8 mouse cellular contexts compared by ENCODE assay signal in genomic region chr4:134286226-134287167, GRCm38 (mm10). TPM values are rescaled to one million over a fixed set of nuclear protein-coding genes. Genes with fewer than 3 reads are reported as not detected.
DNase-seq lines count a peak whose midpoint lies in the region; ATAC-seq and TF ChIP-seq lines count a peak whose summit lies in the region.

No protein-coding gene starts in this region.

- peak overlapping the region; percentile 99 for H3K4me3 ChIP-seq in gastrocnemius, adult 2 months
- peak overlapping the region; percentile 73 for H3K4me3 ChIP-seq in forebrain, embryonic 16.5 days (replicated peaks; ENCODE audit: low read length)
- H3K4me3 ChIP-seq in small intestine, adult 2 months (ENCODE audit: low read depth, low read length): peak overlapping the region; percentile 91

- H3K4me1 ChIP-seq in forebrain, embryonic 16.5 days (replicated peaks; ENCODE audit: control insufficient read depth, insufficient read depth, low read length): peaks cover 18% of the 10 kb centered on the region
- peaks cover 6% of the 10 kb centered on the region; the same call in 1 of the 2 replicates for H3K4me1 ChIP-seq in small intestine, adult 2 months (ENCODE audit: control insufficient read depth, insufficient read depth, insufficient read length, low read length)

- intact Hi-C loops in gastrocnemius, adult 2 months (cut with DNase I): no loop called here

- peak; percentile 48; the same call in 1 of the 2 replicates for TF ChIP-seq POLR2A in small intestine, adult 2 months (IDR thresholded peaks at IDR 0.05; ENCODE audit: low read depth, low read length)

- H3K36me3 ChIP-seq in forebrain, embryonic 16.5 days (ENCODE audit: control insufficient read depth, insufficient read depth): peaks cover 8% of the 10 kb centered on the region
- peaks cover 17% of the 10 kb centered on the region for H3K36me3 ChIP-seq in small intestine, adult 2 months (ENCODE audit: control insufficient read depth, insufficient read depth, low read length)

- peak overlapping the region; percentile 90 for H3K9ac ChIP-seq in forebrain, embryonic 16.5 days (replicated peaks; ENCODE audit: low read depth, low read length)

- peak overlapping the region; percentile 78 for H3K4me2 ChIP-seq in forebrain, embryonic 16.5 days (ENCODE audit: low read length)

- 3% methylated on average over 59 of the region's 59 CpGs for WGBS in forebrain, embryonic 16.5 days
- under 1% methylated on average over 59 of the region's 59 CpGs for WGBS in small intestine, adult 2 months

- peak; percentile 29 for ATAC-seq in forebrain, embryonic 16.5 days

- DNase-seq in gastrocnemius, adult 2 months: no peak
- no peak for DNase-seq in gastrocnemius, adult 8-10 months (ENCODE audit: low spot score in 2 of 2)
- peak; percentile 16 to 25 for DNase-seq in spleen, postnatal 14 days (ENCODE audit: low spot score in 2 of 2)
- no peak for DNase-seq in spleen, adult 18-20 months
- peak; percentile 54 for DNase-seq in liver
- DNase-seq in urinary bladder, postnatal 25 days (ENCODE audit: low spot score): no peak

- no peaks in the 10 kb centered on the region for H3K9me3 ChIP-seq in forebrain, embryonic 16.5 days (ENCODE audit: control insufficient read depth, low read length)

- no peaks in the 10 kb centered on the region for H3K27me3 ChIP-seq in forebrain, embryonic 16.5 days (replicated peaks; ENCODE audit: control insufficient read depth, insufficient read depth, low read length)
- no peaks in the 10 kb centered on the region for H3K27me3 ChIP-seq in small intestine, adult 2 months (ENCODE audit: control insufficient read depth, insufficient read depth, low read length)

- H3K27ac ChIP-seq in gastrocnemius, adult 2 months: peak overlapping the region; percentile 94
- peak overlapping the region; percentile 73 for H3K27ac ChIP-seq in forebrain, embryonic 16.5 days (ENCODE audit: low read length)
- peak overlapping the region; percentile 86 for H3K27ac ChIP-seq in small intestine, adult 2 months (ENCODE audit: insufficient read depth, low read depth, low read length)

- TF ChIP-seq CTCF in gastrocnemius, adult 2 months (IDR thresholded peaks at IDR 0.05): no peak
- no peak for TF ChIP-seq CTCF in small intestine, adult 2 months (IDR thresholded peaks at IDR 0.05; ENCODE audit: extremely low read depth, insufficient read length, insufficient replicate concordance, low read depth, low read length)

RNA-seq across cellular contexts. Expression of gene Pdik1l, which starts 1.2 kb away (rescaled TPM):
- total RNA-seq in gastrocnemius, adult 2 months (2021): 1 to 10 TPM; 3.2 TPM
- total RNA-seq in gastrocnemius, adult 8-10 months (2022): 1 to 10 TPM; 2.5 to 4.1 (median 3.4) TPM
- polyA plus RNA-seq in forebrain, embryonic 16.5 days (2015; fragmentation: Nextera tagmentation; extraction: Ambion mirVana): 46.7 and 47.1 TPM in 2 replicates
- 1.4 and 1.6 TPM in 2 replicates for polyA plus RNA-seq in small intestine, adult 2 months (2012; rRNA removed)

RNA-seq across cellular contexts. Expression of gene Trim63, which starts 28.4 kb away (rescaled TPM):
- 100 to 1,000 TPM; 250 to 325 TPM for total RNA-seq in gastrocnemius, adult 2 months (2021)
- 100 to 1,000 TPM; 202 to 681 (median 229) TPM for total RNA-seq in gastrocnemius, adult 8-10 months (2022)
- polyA plus RNA-seq in forebrain, embryonic 16.5 days (2015; fragmentation: Nextera tagmentation; extraction: Ambion mirVana): 0.15 and 0.26 TPM in 2 replicates
- polyA plus RNA-seq in small intestine, adult 2 months (2012; rRNA removed): 0.46 TPM in 1 of 2 replicates, not detected in the other

RNA-seq across cellular contexts. Expression of gene Grrp1, which starts 32.6 kb away (rescaled TPM):
- 1 to 10 TPM; 1.7 to 3.1 TPM for total RNA-seq in gastrocnemius, adult 2 months (2021)
- 1 to 10 TPM; 1.7 to 2.5 (median 1.8) TPM for total RNA-seq in gastrocnemius, adult 8-10 months (2022)
- 12.2 and 12.5 TPM in 2 replicates for polyA plus RNA-seq in forebrain, embryonic 16.5 days (2015; fragmentation: Nextera tagmentation; extraction: Ambion mirVana)
- 8.6 and 16.7 TPM in 2 replicates for polyA plus RNA-seq in small intestine, adult 2 months (2012; rRNA removed)

RNA-seq across cellular contexts. Expression of gene Gm30191, which starts 39.8 kb away (rescaled TPM):
- total RNA-seq in gastrocnemius, adult 2 months (2021): not detected
- not detected for total RNA-seq in gastrocnemius, adult 8-10 months (2022)
- not detected in 2 replicates for polyA plus RNA-seq in forebrain, embryonic 16.5 days (2015; fragmentation: Nextera tagmentation; extraction: Ambion mirVana)
- polyA plus RNA-seq in small intestine, adult 2 months (2012; rRNA removed): 0.35 TPM in 1 of 2 replicates, not detected in the other

RNA-seq across cellular contexts. Expression of gene Zfp593, which starts 41.1 kb away (rescaled TPM):
- 1 to 10 TPM; 4.8 to 6.4 TPM for total RNA-seq in gastrocnemius, adult 2 months (2021)
- total RNA-seq in gastrocnemius, adult 8-10 months (2022): 1 to 10 TPM; 5.0 to 7.3 (median 6.1) TPM
- polyA plus RNA-seq in forebrain, embryonic 16.5 days (2015; fragmentation: Nextera tagmentation; extraction: Ambion mirVana): 17.1 TPM in 2 replicates
- 6.4 and 7.2 TPM in 2 replicates for polyA plus RNA-seq in small intestine, adult 2 months (2012; rRNA removed)

Comparison
In these comparisons a context has a peak if more than half of its experiments do, and no peak if none do; other contexts are left out.
1. DNase-seq: peak in spleen, postnatal 14 days (2 of 2) and liver (single experiment); none in gastrocnemius, adult 2 months (single experiment), gastrocnemius, adult 8-10 months (0 of 2), spleen, adult 18-20 months (0 of 2) and urinary bladder, postnatal 25 days (single experiment).
2. Peak in every context shown above with its lines, with median percentiles within 50 percentile points of each other: H3K27ac ChIP-seq and H3K4me3 ChIP-seq.